Mouse (Mus musculus): Measurements from ENCODE around the gene Cldn4.
"Not testable (repeated sequence)": the region's sequence is repeated elsewhere in the genome, so short reads cannot be mapped to it uniquely, and the experiment has no call there.

Cldn4 gene

GRCm38 (mm10) chr5:134946857-134947255, at the start of gene Cldn4:
TSS of gene Cldn4 (minus strand) at chr5:134946934.
- DNase-seq = no peak

DNA sequence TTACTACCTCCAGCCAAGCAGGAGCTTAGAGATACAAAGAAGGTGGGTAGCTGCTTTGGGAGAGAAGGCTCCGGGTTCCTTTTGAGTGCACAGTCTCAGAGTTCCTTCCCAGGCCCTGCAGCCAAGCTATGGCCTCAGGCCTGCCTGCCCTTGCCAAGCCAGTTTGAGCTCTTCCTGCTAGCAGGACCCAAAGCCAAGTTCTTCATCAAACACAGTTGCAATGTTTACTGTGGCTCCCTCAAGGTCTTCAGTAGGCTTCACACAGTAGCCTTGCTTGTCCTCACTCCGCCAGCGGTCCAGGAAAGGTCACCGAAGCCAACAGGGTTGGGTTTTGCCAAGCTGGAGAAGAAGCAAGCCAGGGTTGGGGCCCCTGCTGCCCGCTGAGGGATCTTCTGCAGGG, 45.8 kb upstream of the Cldn4 start:
- no peak for DNase-seq

DNA sequence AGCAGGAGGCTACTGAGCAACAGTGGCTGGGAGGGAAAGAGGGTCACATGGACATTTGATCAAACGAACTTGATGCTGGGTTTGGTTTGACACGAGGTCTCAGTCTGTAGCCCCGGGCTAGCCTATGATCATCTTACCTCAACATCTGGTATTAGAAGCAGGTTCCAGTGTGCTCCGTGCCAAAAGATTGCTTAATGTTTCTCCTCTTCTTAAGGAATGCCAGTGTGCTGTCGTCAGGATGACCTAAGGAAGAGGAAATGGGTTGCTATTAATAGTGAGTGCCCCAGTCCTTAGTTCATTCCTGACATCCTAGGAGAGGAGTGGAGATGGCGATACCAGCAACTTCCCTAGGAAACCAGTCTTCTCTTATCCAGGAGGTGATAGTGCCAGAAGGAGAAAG, 43.0 kb upstream of the Cldn4 start:
- DNase-seq = no peak

DNA sequence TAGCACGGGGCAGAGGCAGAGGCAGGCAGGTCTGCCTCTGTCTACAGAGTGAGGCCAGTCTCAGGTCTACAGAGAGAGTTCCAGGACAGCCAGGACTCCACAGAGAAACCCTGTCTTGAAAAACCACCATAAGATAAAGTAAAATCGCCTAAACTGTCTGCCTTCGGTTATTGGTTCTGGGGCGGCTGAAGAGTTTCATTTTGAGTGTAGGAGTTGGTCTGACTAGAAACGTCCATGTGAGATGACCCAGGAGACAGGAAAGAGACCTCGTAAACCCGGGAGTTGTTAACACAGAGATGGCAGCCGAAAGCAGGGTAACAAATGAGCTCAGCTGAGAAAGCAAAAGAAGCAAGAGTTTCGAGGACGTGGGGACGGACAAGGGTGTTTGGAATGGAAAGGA, 42.4 kb upstream of the Cldn4 start:
- no peak for DNase-seq

DNA sequence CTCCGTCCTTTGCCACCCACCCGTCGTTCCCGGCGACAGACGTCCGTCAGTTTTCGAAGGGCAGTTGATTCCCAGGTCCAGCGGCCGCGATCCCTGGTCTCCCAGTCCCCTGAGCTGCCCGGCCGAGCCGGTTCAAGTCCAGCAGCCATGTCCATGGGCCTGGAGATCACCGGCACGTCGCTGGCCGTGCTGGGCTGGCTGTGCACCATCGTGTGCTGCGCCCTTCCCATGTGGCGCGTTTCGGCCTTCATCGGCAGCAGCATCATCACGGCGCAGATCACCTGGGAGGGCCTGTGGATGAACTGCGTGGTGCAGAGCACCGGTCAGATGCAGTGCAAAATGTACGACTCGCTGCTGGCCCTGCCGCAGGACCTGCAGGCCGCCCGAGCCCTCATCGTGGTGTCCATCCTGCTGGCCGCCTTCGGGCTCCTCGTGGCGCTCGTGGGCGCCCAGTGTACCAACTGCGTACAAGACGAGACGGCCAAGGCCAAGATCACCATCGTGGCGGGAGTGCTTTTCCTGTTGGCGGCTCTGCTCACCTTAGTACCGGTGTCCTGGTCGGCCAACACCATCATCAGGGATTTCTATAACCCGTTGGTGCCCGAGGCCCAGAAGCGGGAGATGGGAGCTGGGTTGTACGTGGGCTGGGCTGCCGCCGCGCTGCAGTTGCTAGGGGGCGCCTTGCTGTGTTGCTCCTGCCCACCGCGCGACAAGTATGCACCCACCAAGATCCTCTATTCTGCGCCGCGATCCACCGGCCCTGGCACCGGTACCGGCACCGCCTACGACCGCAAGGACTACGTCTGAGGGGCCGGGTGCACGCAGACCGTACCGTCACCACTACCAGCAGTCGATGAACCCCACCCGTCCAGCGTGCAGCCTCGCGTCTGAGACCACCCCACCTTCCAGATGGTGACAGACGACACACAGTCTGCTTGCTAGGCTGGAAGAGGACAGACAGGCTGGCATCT, 39.8 kb upstream of the Cldn4 start:
- DNase-seq = no peak

- DNase-seq = no peak
These were observed 39.0 kb upstream of the Cldn4 start, which contains the start of gene Cldn3 for GRCm38 (mm10) chr5:134985633-134986297. TSS of gene Cldn3 (plus strand) at chr5:134986214.

DNA sequence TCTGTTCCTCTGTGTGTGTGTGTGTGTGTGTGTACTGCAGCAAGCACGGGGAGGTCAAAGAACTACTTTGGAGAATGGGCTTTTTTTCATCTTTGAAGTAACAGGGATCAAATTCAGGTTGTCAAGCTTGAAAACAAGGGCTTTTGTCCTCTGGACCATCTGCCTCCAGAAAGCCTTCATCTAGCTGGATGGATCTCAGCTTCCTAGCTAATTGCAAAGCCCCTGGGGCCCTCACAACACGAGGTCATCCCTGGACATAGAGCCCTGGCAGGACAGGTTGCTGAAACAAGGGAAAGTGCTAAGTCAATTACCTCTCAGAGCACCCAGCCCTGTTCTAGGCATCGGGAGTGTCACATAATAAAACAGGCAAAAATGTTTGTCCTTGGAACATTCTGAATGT, 37.0 kb upstream of the Cldn4 start:
- DNase-seq = no peak

- no peak for DNase-seq
These were observed 36.4 kb upstream of the Cldn4 start for GRCm38 (mm10) chr5:134983111-134983510.

GRCm38 (mm10) chr5:134981149-134981548, 34.4 kb upstream of the Cldn4 start:
- no peak for DNase-seq

- DNase-seq = no peak
These were observed 31.1 kb upstream of the Cldn4 start for GRCm38 (mm10) chr5:134977837-134978236.

DNA sequence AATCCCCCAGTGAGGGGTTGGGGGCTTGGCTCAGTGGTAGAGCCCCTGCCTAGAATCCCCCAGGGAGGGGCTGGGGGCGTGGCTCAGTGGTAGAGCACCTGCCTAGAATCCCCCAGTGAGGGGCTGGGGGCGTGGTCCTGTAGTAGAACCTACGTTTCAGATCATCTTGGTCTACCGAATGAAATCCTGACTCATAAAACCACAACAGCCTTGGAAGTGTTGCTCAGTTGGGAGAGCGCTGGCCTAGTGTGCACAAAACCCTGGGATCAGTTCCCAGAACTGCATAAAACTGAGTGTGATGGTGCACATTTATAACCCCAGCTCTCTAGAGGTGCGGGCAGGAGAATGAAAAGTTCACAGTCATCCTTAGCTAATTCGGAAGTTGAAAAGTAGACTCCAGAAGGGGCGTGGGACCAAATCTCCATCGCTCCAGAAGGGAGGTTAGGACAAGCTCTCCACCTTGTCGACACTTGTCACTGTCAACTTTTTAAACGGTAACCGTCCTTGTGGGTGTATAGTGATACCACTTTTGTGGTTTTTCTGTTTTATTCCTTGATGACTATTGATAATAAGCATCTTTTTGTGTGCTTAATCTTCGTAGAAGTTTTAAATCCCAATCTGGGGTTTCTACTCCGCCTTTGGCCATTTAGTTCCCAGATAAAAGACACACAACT, 30.0 kb upstream of the Cldn4 start:
- DNase-seq = no peak

- DNase-seq = no peak
These were observed 29.4 kb upstream of the Cldn4 start for GRCm38 (mm10) chr5:134976164-134976563.

- no peak for DNase-seq
These were observed 28.2 kb upstream of the Cldn4 start for GRCm38 (mm10) chr5:134974921-134975320.

- DNase-seq = no peak
These were observed 27.6 kb upstream of the Cldn4 start for GRCm38 (mm10) chr5:134974294-134974693.

- DNase-seq = no peak
These were observed 26.8 kb upstream of the Cldn4 start for GRCm38 (mm10) chr5:134973526-134973925.

- no peak for DNase-seq
These were observed 26.3 kb upstream of the Cldn4 start for GRCm38 (mm10) chr5:134973081-134973480.

DNA sequence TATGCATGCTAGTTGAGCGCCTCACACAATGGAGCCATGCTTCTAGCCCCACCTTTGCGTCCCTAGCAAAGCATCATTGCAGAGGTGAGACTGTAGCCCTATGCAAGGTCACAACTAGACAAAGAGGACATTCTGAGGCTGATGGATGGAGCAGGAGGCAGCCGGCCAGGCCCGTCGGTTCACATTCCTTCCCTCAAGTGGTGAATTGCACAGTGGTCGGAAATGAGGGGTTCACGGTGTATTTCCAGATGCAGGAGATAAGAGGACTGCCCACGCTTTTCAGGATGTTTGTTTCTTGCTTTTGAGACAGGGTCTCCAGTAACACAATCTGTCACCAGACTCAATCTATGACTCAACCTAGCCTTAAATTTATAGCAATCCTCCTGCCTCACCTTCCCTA, 23.9 kb upstream of the Cldn4 start:
- no peak for DNase-seq

DNA sequence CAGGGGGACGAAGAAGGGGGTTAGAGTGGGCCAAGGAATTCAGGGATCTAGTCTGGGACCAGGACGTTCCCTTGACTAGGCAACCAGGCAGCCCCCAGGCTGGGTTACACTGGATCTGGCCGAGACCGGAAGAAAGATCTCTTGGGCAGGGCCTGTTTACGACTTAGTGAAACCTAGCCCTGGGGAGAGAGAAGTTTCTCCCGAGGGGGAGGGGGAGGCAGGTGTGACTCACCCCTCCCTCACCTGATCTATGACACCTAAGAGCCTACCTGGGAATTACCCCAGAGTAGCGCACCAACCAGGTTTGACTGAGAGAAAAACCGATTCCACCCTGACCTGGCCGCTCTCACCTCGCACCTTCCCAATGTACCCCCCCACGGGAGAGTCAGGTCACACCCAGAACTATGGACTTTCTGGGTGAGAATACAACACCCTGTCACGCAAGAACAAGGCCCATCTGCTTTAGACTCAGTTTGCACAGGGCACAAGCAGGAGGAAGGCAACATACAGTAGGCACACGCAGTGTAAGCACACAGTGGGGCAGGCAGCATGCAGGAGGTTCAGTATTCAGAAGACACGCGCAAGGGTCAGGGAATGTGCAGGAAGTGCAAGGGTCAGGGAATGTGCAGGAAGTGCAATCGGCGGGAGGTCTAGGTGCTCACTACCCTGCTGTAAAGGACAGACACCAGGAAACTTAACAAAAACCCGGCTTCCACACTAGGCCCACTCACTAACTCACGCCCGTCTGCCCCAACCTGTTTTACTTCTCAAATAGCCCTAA, 20.6 kb upstream of the Cldn4 start:
- DNase-seq = no peak

GRCm38 (mm10) chr5:134965852-134966821, 19.4 kb upstream of the Cldn4 start:
- DNase-seq = peak; percentile 27

DNA sequence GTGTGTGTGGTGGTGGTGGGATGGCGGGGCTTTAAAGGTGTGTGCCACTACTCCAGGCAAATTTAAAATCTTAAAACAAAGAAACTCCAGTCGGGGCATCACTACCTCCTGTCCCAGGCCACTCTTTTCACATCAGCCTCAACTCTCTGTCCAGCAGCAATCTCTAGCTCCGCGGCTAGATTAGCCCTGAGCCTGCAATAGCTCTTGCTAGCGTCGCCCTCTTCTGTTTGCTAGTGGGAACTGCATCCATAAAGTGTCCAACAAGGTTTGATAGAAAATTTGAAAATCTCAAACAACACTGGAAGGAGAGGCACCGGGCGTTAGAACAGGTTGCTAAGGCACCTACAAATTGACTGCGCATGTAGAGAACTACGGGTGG, 18.7 kb upstream of the Cldn4 start:
- peak; percentile 68 for DNase-seq

- not testable (repeated sequence) for DNase-seq
These were observed 17.9 kb upstream of the Cldn4 start for GRCm38 (mm10) chr5:134964655-134965054.

Measured in cerebellum, adult 9-10 months (tissue).